Mouse (Mus musculus): ENCODE results near the gene Upf1. TPM values are rescaled to one million over a fixed set of nuclear protein-coding genes. Genes with fewer than 3 reads are reported as not detected.

Upf1 gene
- polyA plus RNA-seq, 1 experiment from 2014 or later: 36.0 TPM

- Histone ChIP-seq H3K4me1 (peaks cover 14% of the 10 kb centered on the region), H3K9me3 (no peaks in the 10 kb centered on the region; the same call in 1 of the 2 replicates), H3K4me2 (replicated peaks) (peak within 1 kb of the TSS; percentile 86), H3K36me3 (peaks cover 31% of the 10 kb centered on the region), H3K9ac (peak within 1 kb of the TSS; percentile 91), H3K4me3 (peak within 1 kb of the TSS; percentile 86), H3K27ac (peak within 1 kb of the TSS; percentile 75), H3K27me3 (no peaks in the 10 kb centered on the region)
- WGBS: under 1% methylated on average over 36 of the region's 36 CpGs
- peak; percentile 82 for ATAC-seq (ENCODE audit: insufficient number of reproducible peaks, insufficient read depth, low FRiP score, low TSS enrichment)
Measured at GRCm38 (mm10) chr8:70282603-70283135, 70.4 kb downstream of the Upf1 start, which contains the start of gene Homer3. Homer3 (plus strand) TSS chr8:70282827.

Other genes with a start within 250 kb of the Upf1 start
- gene Ncan, start 232.4 kb downstream of the Upf1 start, polyA plus RNA-seq (2016; fragmentation: Nextera tagmentation; extraction: Ambion mirVana): 4.1 and 6.1 TPM in 2 replicates
- gene Nr2c2ap, start 221.9 kb downstream of the Upf1 start, polyA plus RNA-seq (2016; fragmentation: Nextera tagmentation; extraction: Ambion mirVana): 24.2 and 25.0 TPM in 2 replicates
- gene Rfxank, start 214.1 kb downstream of the Upf1 start, polyA plus RNA-seq (2016; fragmentation: Nextera tagmentation; extraction: Ambion mirVana): 25.8 and 28.3 TPM in 2 replicates
- 46.5 and 46.7 TPM in 2 replicates for gene Borcs8, start 213.8 kb downstream of the Upf1 start, polyA plus RNA-seq (2016; fragmentation: Nextera tagmentation; extraction: Ambion mirVana)
- gene Mef2b, start 213.6 kb downstream of the Upf1 start, polyA plus RNA-seq (2016; fragmentation: Nextera tagmentation; extraction: Ambion mirVana): 1.4 and 1.9 TPM in 2 replicates
- 65.9 and 72.0 TPM in 2 replicates for gene Tmem161a, start 180.9 kb downstream of the Upf1 start, polyA plus RNA-seq (2016; fragmentation: Nextera tagmentation; extraction: Ambion mirVana)
- gene Slc25a42, start 141.0 kb downstream of the Upf1 start, polyA plus RNA-seq (2016; fragmentation: Nextera tagmentation; extraction: Ambion mirVana): 4.4 and 4.6 TPM in 2 replicates
- 47.5 and 54.0 TPM in 2 replicates for gene Sugp2, start 119.1 kb downstream of the Upf1 start, polyA plus RNA-seq (2016; fragmentation: Nextera tagmentation; extraction: Ambion mirVana)
- 28.7 and 33.3 TPM in 2 replicates for gene Armc6, start 118.8 kb downstream of the Upf1 start, polyA plus RNA-seq (2016; fragmentation: Nextera tagmentation; extraction: Ambion mirVana)
- 89.4 and 89.6 TPM in 2 replicates for gene Homer3, start 70.5 kb downstream of the Upf1 start, polyA plus RNA-seq (2016; fragmentation: Nextera tagmentation; extraction: Ambion mirVana)
- 54.8 and 58.9 TPM in 2 replicates for gene Ddx49, start 50.8 kb downstream of the Upf1 start, polyA plus RNA-seq (2016; fragmentation: Nextera tagmentation; extraction: Ambion mirVana)
- 267 and 295 TPM in 2 replicates for gene Cope, start 50.8 kb downstream of the Upf1 start, polyA plus RNA-seq (2016; fragmentation: Nextera tagmentation; extraction: Ambion mirVana)
- gene Cers1, start 37.5 kb downstream of the Upf1 start, polyA plus RNA-seq (2016; fragmentation: Nextera tagmentation; extraction: Ambion mirVana): 10.0 and 11.1 TPM in 2 replicates
- 2.1 and 3.2 TPM in 2 replicates for gene Gdf1, start 23.5 kb downstream of the Upf1 start, polyA plus RNA-seq (2016; fragmentation: Nextera tagmentation; extraction: Ambion mirVana)
- 0.61 and 1.4 TPM in 2 replicates for gene Comp, start 20.3 kb upstream of the Upf1 start, polyA plus RNA-seq (2016; fragmentation: Nextera tagmentation; extraction: Ambion mirVana)
- gene Crtc1, start 86.3 kb upstream of the Upf1 start, polyA plus RNA-seq (2016; fragmentation: Nextera tagmentation; extraction: Ambion mirVana): 22.1 and 24.1 TPM in 2 replicates
- 27.7 and 29.6 TPM in 2 replicates for gene Klhl26, start 123.7 kb upstream of the Upf1 start, polyA plus RNA-seq (2016; fragmentation: Nextera tagmentation; extraction: Ambion mirVana)
- 27.1 and 29.6 TPM in 2 replicates for gene Tmem59l, start 134.1 kb upstream of the Upf1 start, polyA plus RNA-seq (2016; fragmentation: Nextera tagmentation; extraction: Ambion mirVana)
- gene Crlf1, start 139.9 kb upstream of the Upf1 start, polyA plus RNA-seq (2016; fragmentation: Nextera tagmentation; extraction: Ambion mirVana): 70.1 and 74.4 TPM in 2 replicates
- 145 and 146 TPM in 2 replicates for gene Rex1bd, start 153.5 kb upstream of the Upf1 start, polyA plus RNA-seq (2016; fragmentation: Nextera tagmentation; extraction: Ambion mirVana)
- 863 and 916 TPM in 2 replicates for gene Uba52, start 157.5 kb upstream of the Upf1 start, polyA plus RNA-seq (2016; fragmentation: Nextera tagmentation; extraction: Ambion mirVana)
- 306 and 327 TPM in 2 replicates for gene Fkbp8, start 174.4 kb upstream of the Upf1 start, polyA plus RNA-seq (2016; fragmentation: Nextera tagmentation; extraction: Ambion mirVana)
- gene Kxd1, start 174.7 kb upstream of the Upf1 start, polyA plus RNA-seq (2016; fragmentation: Nextera tagmentation; extraction: Ambion mirVana): 53.0 and 54.7 TPM in 2 replicates
- gene Ell, start 186.2 kb upstream of the Upf1 start, polyA plus RNA-seq (2016; fragmentation: Nextera tagmentation; extraction: Ambion mirVana): 19.1 TPM in 2 replicates
- 185 and 195 TPM in 2 replicates for gene Isyna1, start 241.1 kb upstream of the Upf1 start, polyA plus RNA-seq (2016; fragmentation: Nextera tagmentation; extraction: Ambion mirVana)

Measured in embryonic facial prominence, embryonic 12.5 days (tissue).